Mouse (Mus musculus) forebrain, embryonic 13.5 days (tissue): Measurements from ENCODE around the gene Ceacam10. TPM values are rescaled to one million over a fixed set of nuclear protein-coding genes. Genes with fewer than 3 reads are reported as not detected.
"Not testable (repeated sequence)": the region's sequence is repeated elsewhere in the genome, so short reads cannot be mapped to it uniquely, and the experiment has no call there.

Experiments used
- ATAC-seq: fragments of 200-750 bp; cut with Nextera tagmentation; 2 replicates; pipeline ENCODE4 v1.8.0; 2017
- H3K27ac ChIP-seq: fragments of 300-500 bp; sonication (generic); 2 replicates; pipeline ENCODE4 v1.5.1; 2015; ENCODE audit warnings: inconsistent platforms, mild to moderate bottlenecking, moderate library complexity
- H3K27me3 ChIP-seq: fragments of 300-500 bp; sonication (generic); 2 replicates; pipeline ENCODE4 v1.6.1; 2015; ENCODE audit warnings: mild to moderate bottlenecking, inconsistent platforms
- H3K36me3 ChIP-seq: fragments of 300-500 bp; sonication (generic); 2 replicates; pipeline ENCODE4 v1.6.1; 2015; ENCODE audit warnings: mild to moderate bottlenecking, inconsistent platforms; ENCODE audit not compliant: poor library complexity, severe bottlenecking
- H3K4me1 ChIP-seq: fragments of 300-500 bp; sonication (generic); 2 replicates; pipeline ENCODE4 v1.6.1; 2015; ENCODE audit warnings: inconsistent platforms
- H3K4me2 ChIP-seq: fragments of 300-500 bp; sonication (generic); 2 replicates; pipeline ENCODE4 v1.6.1; 2015; ENCODE audit warnings: inconsistent platforms, mild to moderate bottlenecking, moderate library complexity
- H3K4me3 ChIP-seq: fragments of 300-500 bp; sonication (generic); 2 replicates; pipeline ENCODE4 v1.5.1; 2015; ENCODE audit warnings: mild to moderate bottlenecking, inconsistent platforms
- H3K9ac ChIP-seq: fragments of 300-500 bp; sonication (generic); 2 replicates; pipeline ENCODE4 v1.6.1; 2015; ENCODE audit warnings: mild to moderate bottlenecking, inconsistent platforms
- H3K9me3 ChIP-seq: fragments of 300-500 bp; sonication (generic); replicated peaks from 2 replicates; pipeline ENCODE4 v1.6.1; 2016; ENCODE audit warnings: inconsistent platforms
- WGBS: fragments of 180-500 bp; shearing (Covaris S2); methylation state at CpG from one replicate; pipeline ENCODE4 v1.1.7; 2015; 5-methylcytosine and 5-hydroxymethylcytosine counted together
- polyA plus RNA-seq: library from polyadenylated mRNA; unstranded; fragments of >200 nt; fragmentation: Nextera tagmentation; extraction: Ambion mirVana; gene quantifications from 2 replicates; pipeline ENCODE4 v1.2.1, GENCODE M21; 2015

The Ceacam10 gene
- not detected in 2 replicates for polyA plus RNA-seq

GRCm38 (mm10) chr7:24776918-24777317 lies at the start of gene Ceacam10:
Ceacam10 (plus strand) TSS chr7:24777206.
- H3K27ac ChIP-seq, H3K4me3 ChIP-seq, H3K4me2 ChIP-seq, ATAC-seq, H3K4me1 ChIP-seq, H3K9ac ChIP-seq, H3K27me3 ChIP-seq, H3K9me3 ChIP-seq, H3K36me3 ChIP-seq: not testable (repeated sequence)
- 46% methylated on average over 4 of the region's 4 CpGs for WGBS

DNA sequence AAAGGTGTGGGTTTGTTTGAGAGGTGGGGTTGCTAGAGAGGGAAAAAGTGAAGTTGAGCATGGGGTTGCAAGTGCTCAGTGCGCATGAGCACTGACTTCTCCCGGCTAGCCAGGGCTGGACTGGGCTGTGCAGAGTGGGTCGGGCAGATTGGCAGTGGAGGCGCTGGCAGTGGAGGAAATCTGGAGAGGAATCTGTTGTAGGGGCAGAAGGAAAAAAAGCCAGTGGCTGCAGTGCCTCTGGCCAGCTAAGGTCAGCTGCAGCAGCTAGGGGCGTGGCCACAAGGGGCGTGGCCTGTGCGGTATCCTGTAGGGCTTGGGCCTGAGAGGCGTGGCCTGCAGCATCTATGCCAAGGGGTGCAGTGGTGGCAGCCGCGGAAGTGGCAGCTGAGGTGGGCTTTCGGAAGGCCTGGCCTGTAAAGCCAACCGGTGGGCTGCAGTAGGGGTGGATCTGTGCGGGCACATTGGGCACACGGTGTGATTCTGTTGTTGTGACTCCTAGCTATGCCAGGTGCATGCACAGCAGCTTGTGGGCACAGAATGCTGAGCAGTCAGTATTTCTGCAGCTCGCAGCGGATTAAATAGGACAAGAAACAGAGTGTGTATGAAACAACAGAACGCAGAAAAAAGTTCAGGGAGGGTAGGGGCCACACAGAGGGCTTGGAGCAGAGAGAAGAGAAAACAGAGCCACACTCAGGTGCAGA lies 40.9 kb upstream of the Ceacam10 start:
- H3K9ac ChIP-seq: no peak overlapping the region
- no peaks in the 10 kb centered on the region for H3K9me3 ChIP-seq
- WGBS: 13% methylated on average over 17 of the region's 17 CpGs
- H3K4me1 ChIP-seq: peaks cover 10% of the 10 kb centered on the region; the same call in 1 of the 2 replicates
- H3K27ac ChIP-seq: no peak overlapping the region
- peak; percentile 59; the same call in 1 of the 2 replicates for ATAC-seq
- peak overlapping the region; percentile 47 for H3K4me2 ChIP-seq
- H3K27me3 ChIP-seq: no peaks in the 10 kb centered on the region
- H3K4me3 ChIP-seq: peak overlapping the region; percentile 9; the same call in 1 of the 2 replicates
- no peaks in the 10 kb centered on the region for H3K36me3 ChIP-seq

GRCm38 (mm10) chr7:24750695-24751094 lies 26.3 kb upstream of the Ceacam10 start:
- H3K4me3 ChIP-seq: no peak overlapping the region
- H3K9ac ChIP-seq: no peak overlapping the region
- H3K4me1 ChIP-seq: peaks cover 7% of the 10 kb centered on the region; the same call in 1 of the 2 replicates
- H3K9me3 ChIP-seq: no peaks in the 10 kb centered on the region
- H3K27me3 ChIP-seq: no peaks in the 10 kb centered on the region
- ATAC-seq: no peak
- no peaks in the 10 kb centered on the region for H3K36me3 ChIP-seq
- H3K27ac ChIP-seq: no peak overlapping the region
- H3K4me2 ChIP-seq: no peak overlapping the region
- WGBS: 29% methylated on average over 4 of the region's 4 CpGs

DNA sequence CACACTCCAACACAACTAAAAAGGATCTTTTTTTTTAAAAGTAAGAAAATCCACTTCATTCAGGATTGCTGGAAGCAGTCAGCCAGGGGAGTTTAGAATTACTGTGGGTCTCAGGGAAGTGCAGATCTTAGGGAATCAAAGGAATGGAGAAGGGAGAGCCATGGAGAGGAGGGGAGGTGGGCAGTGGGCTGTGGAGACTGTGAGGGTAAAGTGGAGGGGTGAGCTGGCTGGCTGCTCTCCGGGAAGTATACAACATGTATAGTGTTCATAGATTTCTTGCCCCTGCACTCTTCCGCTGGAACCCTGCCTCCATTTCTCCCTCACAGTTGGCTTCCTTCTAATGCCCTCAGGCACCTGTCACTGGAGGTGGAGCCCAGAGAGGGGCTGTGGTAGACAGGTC lies 25.4 kb upstream of the Ceacam10 start:
- WGBS: 87% methylated on average over 2 of the region's 2 CpGs
- no peak overlapping the region for H3K27ac ChIP-seq
- no peak overlapping the region for H3K9ac ChIP-seq
- no peaks in the 10 kb centered on the region for H3K36me3 ChIP-seq
- H3K27me3 ChIP-seq: no peaks in the 10 kb centered on the region
- ATAC-seq: no peak
- no peak overlapping the region for H3K4me3 ChIP-seq
- H3K4me2 ChIP-seq: no peak overlapping the region
- H3K4me1 ChIP-seq: peaks cover 7% of the 10 kb centered on the region; the same call in 1 of the 2 replicates
- no peaks in the 10 kb centered on the region for H3K9me3 ChIP-seq

GRCm38 (mm10) chr7:24753476-24753875 lies 23.5 kb upstream of the Ceacam10 start:
- H3K27me3 ChIP-seq: no peaks in the 10 kb centered on the region
- no peak overlapping the region for H3K27ac ChIP-seq
- 84% methylated on average over 5 of the region's 5 CpGs for WGBS
- no peaks in the 10 kb centered on the region for H3K9me3 ChIP-seq
- H3K4me1 ChIP-seq: peaks cover 7% of the 10 kb centered on the region; the same call in 1 of the 2 replicates
- no peak overlapping the region for H3K4me2 ChIP-seq
- H3K4me3 ChIP-seq: no peak overlapping the region
- H3K36me3 ChIP-seq: no peaks in the 10 kb centered on the region
- H3K9ac ChIP-seq: no peak overlapping the region
- ATAC-seq: no peak

- Histone ChIP-seq H3K9ac (no peak overlapping the region), H3K9me3 (no peaks in the 10 kb centered on the region), H3K36me3 (no peaks in the 10 kb centered on the region), H3K27ac (no peak overlapping the region), H3K27me3 (no peaks in the 10 kb centered on the region), H3K4me3 (no peak overlapping the region), H3K4me2 (no peak overlapping the region), H3K4me1 (no peaks in the 10 kb centered on the region)
- no peak for ATAC-seq
- WGBS: 95% methylated on average over 1 of the region's 1 CpGs
Observed at GRCm38 (mm10) chr7:24758520-24758919, 18.5 kb upstream of the Ceacam10 start.

DNA sequence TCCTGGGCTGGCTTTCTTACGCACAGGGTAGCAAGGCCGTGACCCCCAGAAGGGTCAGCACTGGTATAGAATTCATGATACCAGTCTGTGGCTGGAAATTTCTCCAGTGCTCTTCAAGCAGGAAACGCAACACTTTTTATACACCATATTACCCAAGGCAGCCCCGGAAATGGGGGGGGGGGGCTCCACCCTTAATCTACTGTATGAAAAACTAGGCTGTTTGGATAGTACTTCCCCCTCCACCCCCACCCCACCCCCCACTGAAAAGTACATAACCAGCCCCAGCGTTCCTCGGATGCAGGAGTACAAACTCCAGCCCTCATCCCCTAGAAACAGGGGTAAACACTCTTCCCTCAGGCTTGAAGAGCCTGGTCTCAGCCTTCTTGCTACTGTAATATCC lies 16.8 kb upstream of the Ceacam10 start, which contains the start of gene Cd177:
TSS of gene Cd177 (minus strand) at position 101 of the 400 bp plus-strand sequence.
- WGBS: 85% methylated on average over 6 of the region's 6 CpGs

DNA sequence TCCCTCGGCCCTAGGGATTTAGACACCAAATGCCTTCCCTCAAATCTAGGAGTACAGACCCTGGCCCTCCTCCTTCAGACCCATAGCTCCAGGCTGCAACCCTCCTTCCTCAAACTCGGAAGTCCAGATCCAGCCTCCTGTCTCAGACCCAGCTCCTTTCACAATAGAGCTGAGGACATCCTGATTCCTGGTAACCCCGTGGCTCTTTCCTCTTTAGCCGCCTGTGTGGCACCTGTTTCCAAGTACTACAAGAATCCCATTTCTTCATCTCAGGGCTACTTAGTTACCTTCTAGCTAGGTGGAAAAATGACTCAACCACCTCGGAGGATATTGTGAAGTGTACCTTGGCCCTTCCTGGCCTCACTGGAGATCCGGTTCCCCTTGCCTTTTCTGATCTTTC lies 15.8 kb upstream of the Ceacam10 start:
- 75% methylated on average over 6 of the region's 6 CpGs for WGBS
- Histone ChIP-seq H3K9ac (no peak overlapping the region), H3K27ac (no peak overlapping the region)

More for the DNA sequence above, 16.8 kb upstream of the Ceacam10 start, which contains the start of gene Cd177:
- Histone ChIP-seq H3K4me1 (no peaks in the 10 kb centered on the region), H3K36me3 (no peaks in the 10 kb centered on the region), H3K9me3 (no peaks in the 10 kb centered on the region), H3K9ac (no peak within 1 kb of the TSS), H3K4me3 (no peak within 1 kb of the TSS), H3K27me3 (no peaks in the 10 kb centered on the region), H3K4me2 (no peak within 1 kb of the TSS), H3K27ac (no peak within 1 kb of the TSS)
- no peak for ATAC-seq

DNA sequence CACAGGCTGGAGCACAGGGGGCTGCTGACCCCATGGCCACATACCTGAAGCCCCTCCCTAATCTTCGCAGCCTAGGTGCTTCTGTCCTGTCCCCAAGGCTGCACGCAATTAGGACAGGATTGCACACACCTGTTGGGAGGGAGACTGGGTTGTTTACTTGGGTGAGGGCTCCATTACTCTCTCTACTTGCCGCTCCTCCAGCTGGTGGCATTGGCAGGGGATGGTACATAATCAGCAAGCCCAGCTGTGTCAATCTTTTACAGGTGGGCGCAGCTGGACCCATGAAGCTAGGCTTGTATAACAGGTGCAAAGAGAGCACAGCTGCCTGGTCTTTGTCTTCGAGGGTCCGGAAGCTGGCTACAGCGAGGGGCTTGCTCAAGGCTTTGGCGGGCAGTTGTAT lies 14.4 kb upstream of the Ceacam10 start:
- no peak overlapping the region for H3K4me3 ChIP-seq
- 89% methylated on average over 8 of the region's 8 CpGs for WGBS

More for the DNA sequence above, 15.8 kb upstream of the Ceacam10 start:
- H3K4me2 ChIP-seq: no peak overlapping the region
- H3K36me3 ChIP-seq: no peaks in the 10 kb centered on the region
- H3K4me3 ChIP-seq: no peak overlapping the region
- no peaks in the 10 kb centered on the region for H3K9me3 ChIP-seq
- no peaks in the 10 kb centered on the region for H3K4me1 ChIP-seq
- no peaks in the 10 kb centered on the region; the same call in 1 of the 2 replicates for H3K27me3 ChIP-seq
- ATAC-seq: no peak

DNA sequence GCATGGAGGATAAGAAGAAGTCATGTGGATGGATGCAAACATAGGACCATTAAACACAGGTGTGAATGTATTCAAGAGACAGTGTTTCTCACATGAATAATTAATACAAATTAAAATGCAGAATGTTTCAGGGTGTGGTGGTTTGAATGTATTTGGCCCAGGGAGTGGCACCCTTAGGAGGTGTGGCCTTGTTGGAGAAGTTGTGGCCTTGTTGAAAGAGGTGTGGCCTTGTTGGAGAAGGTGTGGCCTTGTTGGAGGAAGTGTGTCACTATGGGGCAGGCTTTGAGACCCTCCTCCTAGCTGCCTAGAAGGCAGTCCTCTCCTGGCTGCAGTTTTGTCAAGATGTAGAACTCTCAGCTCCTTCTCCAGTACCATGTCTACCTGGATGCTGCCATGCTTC lies 5.6 kb upstream of the Ceacam10 start:
- no peaks in the 10 kb centered on the region for H3K36me3 ChIP-seq
- ATAC-seq: no peak
- no peak overlapping the region for H3K4me3 ChIP-seq
- H3K4me2 ChIP-seq: no peak overlapping the region
- H3K27ac ChIP-seq: no peak overlapping the region
- no peaks in the 10 kb centered on the region for H3K9me3 ChIP-seq
- H3K4me1 ChIP-seq: no peaks in the 10 kb centered on the region
- H3K9ac ChIP-seq: no peak overlapping the region
- no peaks in the 10 kb centered on the region; the same call in 1 of the 2 replicates for H3K27me3 ChIP-seq

More for the DNA sequence above, 14.4 kb upstream of the Ceacam10 start:
- ATAC-seq: no peak
- Histone ChIP-seq H3K36me3 (no peaks in the 10 kb centered on the region), H3K27me3 (no peaks in the 10 kb centered on the region; the same call in 1 of the 2 replicates), H3K9me3 (no peaks in the 10 kb centered on the region), H3K4me2 (no peak overlapping the region), H3K4me1 (no peaks in the 10 kb centered on the region), H3K9ac (no peak overlapping the region), H3K27ac (no peak overlapping the region)

GRCm38 (mm10) chr7:24773942-24774535 lies 3.0 kb upstream of the Ceacam10 start:
- H3K27me3 ChIP-seq: no peaks in the 10 kb centered on the region
- ATAC-seq: no peak

GRCm38 (mm10) chr7:24776145-24776544 lies 861 bp upstream of the Ceacam10 start:
- no peak for ATAC-seq
- Histone ChIP-seq H3K9ac (no peak overlapping the region), H3K4me3 (no peak overlapping the region), H3K4me2 (no peak overlapping the region), H3K9me3 (no peaks in the 10 kb centered on the region), H3K4me1 (no peaks in the 10 kb centered on the region), H3K27ac (no peak overlapping the region), H3K36me3 (no peaks in the 10 kb centered on the region), H3K27me3 (no peaks in the 10 kb centered on the region)
- WGBS: 71% methylated on average over 2 of the region's 2 CpGs

More at GRCm38 (mm10) chr7:24773942-24774535, 3.0 kb upstream of the Ceacam10 start:
- Histone ChIP-seq H3K4me1 (no peaks in the 10 kb centered on the region), H3K27ac (no peak overlapping the region), H3K4me2 (no peak overlapping the region), H3K36me3 (no peaks in the 10 kb centered on the region), H3K9me3 (no peaks in the 10 kb centered on the region), H3K9ac (no peak overlapping the region), H3K4me3 (no peak overlapping the region)
- 69% methylated on average over 3 of the region's 3 CpGs for WGBS
